Mouse (Mus musculus) liver, adult 10 weeks (tissue): ENCODE results near the gene Trim3. TPM values are rescaled to one million over a fixed set of nuclear protein-coding genes. Genes with fewer than 3 reads are reported as not detected.

Source experiments
- polyA plus RNA-seq: library from polyadenylated mRNA; stranded (reverse); fragments of 350-450 nt; fragmentation: Illumina TruSeq; extraction: RNeasy Lipid Tissue Mini Kit (QIAGEN cat#74804); gene quantifications from one replicate; pipeline ENCODE4 v1.2.3, GENCODE M21; 2014; ENCODE audit warnings: low read depth, low replicate concordance

Gene Trim3
- polyA plus RNA-seq: 2.9 TPM

DNA sequence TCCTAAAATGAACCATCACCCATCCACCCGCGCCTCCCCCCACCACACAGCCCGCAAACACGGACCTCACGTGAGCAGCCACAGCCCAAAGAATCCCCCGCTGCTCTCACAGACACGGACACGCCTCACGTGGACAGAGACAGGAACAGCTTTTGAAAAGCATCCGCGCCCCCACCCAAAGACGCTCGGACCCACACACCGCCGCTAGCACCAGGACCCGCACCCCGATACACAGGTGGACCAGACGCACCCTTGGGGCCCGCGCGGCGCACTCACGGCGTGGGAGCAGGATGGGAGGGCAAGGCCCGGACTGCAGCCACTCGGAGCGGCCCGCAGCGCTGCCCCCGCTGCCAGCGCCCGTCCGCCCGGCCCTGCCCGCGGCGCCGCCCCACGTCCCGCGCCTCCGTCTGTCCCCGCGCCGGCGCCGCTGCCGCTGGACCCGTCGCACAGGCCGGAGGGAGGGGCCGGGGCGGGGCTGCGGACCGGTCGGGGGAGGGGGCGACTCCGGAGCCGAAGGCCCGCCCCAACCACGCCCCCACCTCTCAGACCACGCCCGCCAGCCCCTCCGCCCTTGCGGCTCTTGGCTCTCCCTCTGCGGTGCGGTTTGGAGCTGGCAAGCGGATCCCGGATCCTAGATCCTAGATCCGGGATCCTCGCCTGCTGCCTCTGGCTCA lies at the start of gene Trim3:
Trim3 (minus strand) TSS at position 445 of the 674 bp plus-strand sequence.

DNA sequence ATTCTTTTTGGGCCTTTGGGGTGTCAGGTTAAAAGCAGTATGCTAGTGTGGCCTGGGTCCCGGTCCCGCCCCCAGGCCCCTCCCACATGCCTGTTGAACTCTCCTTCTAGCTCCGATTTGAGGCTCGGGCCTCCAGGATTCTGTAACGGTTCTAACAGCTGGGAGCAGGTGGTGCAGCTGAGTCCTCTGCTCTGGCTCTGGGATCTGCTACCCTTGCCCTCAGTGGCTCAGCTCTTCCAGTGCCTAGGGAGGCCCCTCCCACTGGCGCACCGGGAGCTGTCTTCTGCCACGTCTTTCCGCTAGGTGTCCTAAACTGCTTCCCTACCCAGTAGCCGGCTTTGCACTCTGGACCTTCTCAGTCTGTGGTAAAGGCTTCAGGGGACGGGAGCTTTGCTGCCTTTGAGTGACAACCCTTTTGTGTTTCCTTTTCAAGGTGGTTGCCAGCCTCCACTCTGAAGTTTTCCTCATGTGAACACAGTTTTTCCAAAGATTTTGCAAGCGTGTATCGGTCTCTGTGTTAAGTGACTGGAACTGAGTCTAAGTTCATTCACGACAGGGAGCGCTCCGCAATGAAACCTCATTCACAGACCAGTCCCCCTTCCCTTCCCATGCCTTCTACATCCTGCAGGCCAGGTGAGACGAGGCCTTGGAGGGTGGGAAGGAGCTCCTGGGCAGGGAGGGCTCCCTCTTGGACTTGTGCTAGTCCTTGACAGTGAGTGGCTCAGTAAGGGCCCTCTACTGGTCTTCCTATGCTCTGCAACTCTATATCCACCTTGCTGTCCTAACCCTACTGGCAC lies 17.5 kb upstream of the Trim3 start, which contains the start of gene Dnhd1:
Dnhd1 (plus strand) TSS at position 189 of the 797 bp plus-strand sequence.

GRCm38 (mm10) chr7:105640233-105640893 lies 7.0 kb upstream of the Trim3 start, which contains the start of the genes Arfip2 and Gm45799:
TSS of gene Arfip2 (minus strand) at chr7:105640416.
TSS of gene Gm45799 (plus strand) at chr7:105640552.

GRCm38 (mm10) chr7:105639756-105640155 lies 6.4 kb upstream of the Trim3 start, which contains the start of gene Timm10b:
TSS of gene Timm10b (plus strand) at chr7:105640056.

GRCm38 (mm10) chr7:105581094-105581703 lies 52.2 kb downstream of the Trim3 start, which contains the start of gene Apbb1:
TSS of gene Apbb1 (minus strand) at chr7:105581653.

Other genes starting within 250 kb of the Trim3 start
- 4.8 TPM for gene Fam160a2, start 233.5 kb downstream of the Trim3 start, polyA plus RNA-seq
- gene Cnga4, start 229.0 kb downstream of the Trim3 start, polyA plus RNA-seq: not detected
- not detected for gene Cckbr, start 207.8 kb downstream of the Trim3 start, polyA plus RNA-seq
- not detected for gene Cavin3, start 151.3 kb downstream of the Trim3 start, polyA plus RNA-seq
- 7.1 TPM for gene Smpd1, start 79.2 kb downstream of the Trim3 start, polyA plus RNA-seq
- gene Apbb1, start 51.9 kb downstream of the Trim3 start, polyA plus RNA-seq: not detected
- 787 TPM for gene Hpx, start 33.4 kb downstream of the Trim3 start, polyA plus RNA-seq
- gene Timm10b, start 6.5 kb upstream of the Trim3 start, polyA plus RNA-seq: 18.6 TPM
- 3.3 TPM for gene Arfip2, start 6.8 kb upstream of the Trim3 start, polyA plus RNA-seq
- 2.8 TPM for gene Gm45799, start 7.0 kb upstream of the Trim3 start, polyA plus RNA-seq
- 1.4 TPM for gene Dnhd1, start 17.3 kb upstream of the Trim3 start, polyA plus RNA-seq
- gene Ilk, start 103.0 kb upstream of the Trim3 start, polyA plus RNA-seq: 28.8 TPM
- 15.9 TPM for gene Rrp8, start 103.8 kb upstream of the Trim3 start, polyA plus RNA-seq
- 15.5 TPM for gene Taf10, start 110.8 kb upstream of the Trim3 start, polyA plus RNA-seq
- gene Tpp1, start 118.7 kb upstream of the Trim3 start, polyA plus RNA-seq: 48.9 TPM
- gene Dchs1, start 154.1 kb upstream of the Trim3 start, polyA plus RNA-seq: 0.03 TPM
- gene Mrpl17, start 177.5 kb upstream of the Trim3 start, polyA plus RNA-seq: 30.8 TPM